Mouse (Mus musculus) testis, adult 2 months (tissue): Measurements from ENCODE around the gene Pid1.

Source experiments
- CTCF ChIP-seq: fragments of 200-500 bp; IDR thresholded peaks from 2 replicates; pipeline ENCODE4 v1.5.1; 2012; ENCODE audit warnings: low read depth, mild to moderate bottlenecking, inconsistent platforms, low read length, moderate library complexity; ENCODE audit not compliant: control insufficient read depth, insufficient read depth, insufficient replicate concordance
- POLR2A ChIP-seq: fragments of 200-500 bp; IDR thresholded peaks from 2 replicates; pipeline ENCODE4 v1.6.1; 2012; ENCODE audit warnings: low read depth, mild to moderate bottlenecking, inconsistent platforms, low read length, moderate library complexity; ENCODE audit not compliant: control insufficient read depth

- TF ChIP-seq CTCF (no peak), POLR2A (no peak)
Measured at GRCm38 (mm10) chr1:84363967-84364366, at the start of gene Pid1.
